Mouse (Mus musculus): ENCODE measurements around the gene Gstt2. TPM values are rescaled to one million over a fixed set of nuclear protein-coding genes. Genes with fewer than 3 reads are reported as not detected.

Gstt2 gene
- total RNA-seq, 2 experiments from 2014 or later, result 4.7 to 5.9 TPM

Other genes with a start within 250 kb of the Gstt2 start
- gene Ggt5, start 248.1 kb downstream of the Gstt2 start, total RNA-seq (2015), result 2.0 and 2.8 TPM in 2 replicates
- gene Ggt5, start 248.1 kb downstream of the Gstt2 start, total RNA-seq (2017), result 2.7 and 16.8 TPM in 2 replicates
- 0.16 and 0.48 TPM in 2 replicates for gene Susd2, start 193.4 kb downstream of the Gstt2 start, total RNA-seq (2015)
- gene Susd2, start 193.4 kb downstream of the Gstt2 start, total RNA-seq (2017), result 0.33 and 0.49 TPM in 2 replicates
- 23.7 and 24.0 TPM in 2 replicates for gene Cabin1, start 73.1 kb downstream of the Gstt2 start, total RNA-seq (2015)
- 19.4 and 20.7 TPM in 2 replicates for gene Cabin1, start 73.1 kb downstream of the Gstt2 start, total RNA-seq (2017)
- 30.0 and 31.4 TPM in 2 replicates for gene Ddt, start 64.0 kb downstream of the Gstt2 start, total RNA-seq (2015)
- gene Ddt, start 64.0 kb downstream of the Gstt2 start, total RNA-seq (2017), result 24.7 and 28.4 TPM in 2 replicates
- gene Gm20441, start 56.5 kb downstream of the Gstt2 start, total RNA-seq (2015), result not detected in 2 replicates
- not detected in 2 replicates for gene Gm20441, start 56.5 kb downstream of the Gstt2 start, total RNA-seq (2017)
- 1.4 and 2.7 TPM in 2 replicates for gene Gstt3, start 56.0 kb downstream of the Gstt2 start, total RNA-seq (2015)
- gene Gstt3, start 56.0 kb downstream of the Gstt2 start, total RNA-seq (2017), result 1.5 and 1.6 TPM in 2 replicates
- gene Gstt1, start 38.8 kb downstream of the Gstt2 start, total RNA-seq (2015), result 0.78 TPM in 1 of 2 replicates, not detected in the other
- gene Gstt1, start 38.8 kb downstream of the Gstt2 start, total RNA-seq (2017), result not detected in 2 replicates
- not detected in 2 replicates for gene Gstt4, start 14.9 kb downstream of the Gstt2 start, total RNA-seq (2015)
- not detected in 2 replicates for gene Gstt4, start 14.9 kb downstream of the Gstt2 start, total RNA-seq (2017)
- 68.9 and 73.4 TPM in 2 replicates for gene Mif, start 22.8 kb upstream of the Gstt2 start, total RNA-seq (2015)
- gene Mif, start 22.8 kb upstream of the Gstt2 start, total RNA-seq (2017), result 87.4 and 123 TPM in 2 replicates
- 0.41 and 0.89 TPM in 2 replicates for gene Derl3, start 56.0 kb upstream of the Gstt2 start, total RNA-seq (2015)
- not detected in 2 replicates for gene Derl3, start 56.0 kb upstream of the Gstt2 start, total RNA-seq (2017)
- gene Smarcb1, start 84.2 kb upstream of the Gstt2 start, total RNA-seq (2015), result 44.0 and 46.2 TPM in 2 replicates
- 40.6 and 48.4 TPM in 2 replicates for gene Smarcb1, start 84.2 kb upstream of the Gstt2 start, total RNA-seq (2017)
- 7.1 and 9.3 TPM in 2 replicates for gene Chchd10, start 95.7 kb upstream of the Gstt2 start, total RNA-seq (2015)
- 8.1 and 15.7 TPM in 2 replicates for gene Chchd10, start 95.7 kb upstream of the Gstt2 start, total RNA-seq (2017)
- not detected in 2 replicates for gene Mmp11, start 99.1 kb upstream of the Gstt2 start, total RNA-seq (2015)
- gene Mmp11, start 99.1 kb upstream of the Gstt2 start, total RNA-seq (2017), result not detected in 2 replicates
- gene Gm867, start 103.2 kb upstream of the Gstt2 start, total RNA-seq (2015), result 0.48 and 0.83 TPM in 2 replicates
- 0.16 TPM in 1 of 2 replicates, not detected in the other for gene Gm867, start 103.2 kb upstream of the Gstt2 start, total RNA-seq (2017)
- 0.48 TPM in 1 of 2 replicates, not detected in the other for gene Vpreb3, start 105.6 kb upstream of the Gstt2 start, total RNA-seq (2015)
- not detected in 2 replicates for gene Vpreb3, start 105.6 kb upstream of the Gstt2 start, total RNA-seq (2017)
- gene Gm5134, start 117.1 kb upstream of the Gstt2 start, total RNA-seq (2015), result 0.47 TPM in 1 of 2 replicates, not detected in the other
- gene Gm5134, start 117.1 kb upstream of the Gstt2 start, total RNA-seq (2017), result 0.11 TPM in 1 of 2 replicates, not detected in the other
- 4.5 and 5.9 TPM in 2 replicates for gene Zfp280b, start 195.2 kb upstream of the Gstt2 start, total RNA-seq (2015)
- 3.0 and 8.9 TPM in 2 replicates for gene Zfp280b, start 195.2 kb upstream of the Gstt2 start, total RNA-seq (2017)